Mouse (Mus musculus) lung, adult 2 months (tissue): Measurements from ENCODE around the gene 1110008P14Rik.

ENCODE experiments used
- CTCF ChIP-seq: fragments of 200-500 bp; IDR thresholded peaks from 2 replicates; pipeline ENCODE4 v1.5.1; 2011; ENCODE audit warnings: mild to moderate bottlenecking, low read length, control low read depth; ENCODE audit not compliant: insufficient read depth
- POLR2A ChIP-seq: fragments of 200-500 bp; IDR thresholded peaks from 2 replicates; pipeline ENCODE4 v1.6.1; 2011; ENCODE audit warnings: low read depth, mild to moderate bottlenecking, control low read depth, low read length, borderline replicate concordance; ENCODE audit errors: extremely low read depth

DNA sequence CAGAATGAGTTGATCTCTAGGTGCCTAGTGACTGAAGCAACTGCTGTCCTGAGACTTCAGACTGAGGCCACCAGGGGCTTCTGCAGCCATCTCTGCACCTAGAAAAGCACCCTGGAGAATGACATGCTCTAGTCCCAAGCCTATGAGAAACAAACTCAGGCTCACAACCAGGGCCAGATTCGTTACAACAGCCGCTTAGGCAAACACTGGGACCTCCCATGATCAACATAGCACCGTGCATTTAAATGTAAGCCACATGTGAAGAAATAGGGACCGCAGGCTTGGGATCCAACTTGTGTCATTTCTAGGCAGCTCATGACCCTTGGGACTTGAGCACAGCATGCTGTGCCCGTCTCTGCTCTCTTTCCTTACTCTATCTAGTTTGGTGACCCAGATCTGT is 46.0 kb upstream of the 1110008P14Rik start:
- TF ChIP-seq POLR2A (no peak), CTCF (no peak)
